Mouse (Mus musculus): ENCODE results near the gene St5.

The St5 gene

DNA sequence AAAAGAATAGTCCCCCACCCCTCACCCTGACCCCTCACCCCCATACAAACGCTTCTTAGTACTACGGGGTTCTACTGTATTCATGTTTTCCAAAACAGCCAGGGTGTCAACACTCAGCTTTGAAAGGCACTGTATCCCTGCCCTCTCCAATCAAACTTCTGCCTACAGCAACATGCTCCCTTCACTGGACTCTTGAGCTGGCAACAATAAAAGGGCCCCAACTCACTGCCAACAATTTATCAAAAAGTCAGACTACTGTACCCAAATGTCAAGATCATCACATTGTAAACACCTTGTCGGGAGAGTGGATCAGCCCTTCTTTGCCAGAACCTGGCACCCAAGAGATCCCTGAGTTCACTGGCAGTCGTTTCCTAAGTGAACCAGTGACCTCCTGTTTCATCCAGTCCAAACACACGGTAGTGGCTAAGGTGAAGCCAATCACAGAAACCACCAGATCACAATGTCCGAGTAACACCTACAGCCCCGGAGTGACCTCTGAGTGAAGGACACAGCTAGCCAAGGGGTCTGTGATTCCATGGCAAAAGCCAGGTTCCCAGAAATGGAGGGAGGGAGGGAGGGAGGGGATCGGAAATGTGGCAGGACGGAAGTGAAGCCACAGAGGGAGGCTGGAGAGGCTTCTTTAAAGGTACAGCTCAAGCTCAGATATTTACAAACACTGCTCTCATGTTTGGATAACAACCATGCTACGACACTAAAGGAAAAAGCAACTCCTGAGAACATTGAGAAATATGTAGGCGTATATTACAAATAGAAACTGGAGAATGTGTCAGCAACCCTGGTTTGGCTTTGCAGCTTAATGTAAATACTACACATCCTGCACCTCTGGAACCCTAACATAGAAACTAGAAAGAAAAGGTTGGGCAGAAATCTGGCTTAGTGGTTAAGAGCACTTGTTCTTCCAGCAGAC lies 136.3 kb downstream of the St5 start:
- CTCF ChIA-PET = no interaction called here

- CTCF ChIA-PET = no interaction called here
Measured at GRCm38 (mm10) chr7:109566327-109566726, 137.1 kb downstream of the St5 start.

GRCm38 (mm10) chr7:109563775-109564362 lies 139.5 kb downstream of the St5 start:
- CTCF ChIA-PET = no interaction called here

DNA sequence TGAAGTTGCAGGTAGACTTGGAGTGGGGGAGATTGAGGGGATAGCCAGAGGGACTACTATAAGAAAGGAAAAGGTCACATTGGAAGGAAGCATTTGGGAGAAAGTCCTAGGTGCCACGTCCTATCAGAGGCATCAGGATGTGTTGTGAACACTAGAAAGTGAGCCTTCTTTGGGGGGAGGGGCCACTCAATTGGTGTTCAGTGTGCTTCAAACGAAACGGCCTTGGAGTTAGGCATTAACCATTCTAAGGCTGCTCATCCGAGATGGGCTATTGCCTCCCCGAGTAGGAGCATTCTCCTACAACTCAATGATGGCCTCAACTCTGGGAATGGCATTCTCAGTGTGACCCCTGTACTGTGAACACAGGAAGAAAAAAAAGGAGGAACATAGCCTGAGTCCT lies 140.7 kb downstream of the St5 start:
- CTCF ChIA-PET = no interaction called here

GRCm38 (mm10) chr7:109562154-109562599 lies 141.2 kb downstream of the St5 start:
- CTCF ChIA-PET = no interaction called here

DNA sequence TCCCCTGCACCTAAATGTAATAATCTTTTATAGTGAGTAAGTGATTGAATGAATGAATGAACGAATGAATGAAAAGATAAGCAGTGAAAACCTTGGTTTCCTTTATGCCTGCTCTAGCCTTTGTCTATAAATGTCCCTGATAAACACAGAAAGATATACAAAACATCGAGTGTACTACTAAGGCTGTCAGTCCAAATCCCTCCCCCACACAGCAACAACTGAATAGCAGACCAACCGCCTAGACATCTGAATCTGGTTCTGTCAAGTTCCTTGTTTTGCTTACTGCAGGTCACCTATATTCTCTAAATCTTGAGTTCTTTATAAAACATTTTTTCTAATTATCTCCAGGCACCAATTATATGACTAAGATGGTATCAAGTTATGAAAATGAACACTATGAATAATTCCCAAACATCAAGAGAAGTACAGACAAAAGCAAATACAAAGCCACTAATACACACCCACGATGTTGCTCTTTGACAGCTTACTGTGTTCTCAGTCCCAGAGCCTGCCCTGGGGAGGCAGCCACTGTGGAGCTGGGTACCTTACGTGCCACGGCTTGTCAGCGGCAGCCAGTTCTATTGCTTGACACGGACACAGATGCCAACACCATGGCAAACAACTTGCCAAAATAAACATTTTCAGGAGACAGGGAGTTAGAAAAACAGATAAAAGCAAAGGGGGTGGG lies 141.8 kb downstream of the St5 start:
- CTCF ChIA-PET = no interaction called here

- CTCF ChIA-PET = no interaction called here
Measured at GRCm38 (mm10) chr7:109559536-109559935, 143.9 kb downstream of the St5 start.

GRCm38 (mm10) chr7:109546726-109547125 lies 156.7 kb downstream of the St5 start:
- CTCF ChIA-PET = no interaction called here

DNA sequence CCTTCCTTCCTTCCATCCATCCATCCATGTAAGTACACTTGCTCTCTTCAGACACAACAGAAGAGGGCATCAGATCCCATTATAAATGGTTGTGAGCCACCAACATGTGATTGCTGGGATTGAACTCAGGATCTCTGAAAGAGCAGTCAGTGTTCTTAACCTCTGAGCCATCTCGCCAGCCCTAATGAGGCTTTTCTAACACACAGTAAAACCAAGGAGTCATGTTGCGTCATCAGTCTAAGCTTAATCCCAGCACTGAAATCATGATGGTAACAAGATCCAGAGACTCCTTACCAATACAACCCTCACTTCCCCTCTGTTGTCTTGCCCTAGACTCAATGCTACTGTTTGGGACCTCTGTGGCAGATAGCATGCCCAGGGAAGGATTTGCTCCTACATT lies 157.2 kb downstream of the St5 start:
- CTCF ChIA-PET = no interaction called here

DNA sequence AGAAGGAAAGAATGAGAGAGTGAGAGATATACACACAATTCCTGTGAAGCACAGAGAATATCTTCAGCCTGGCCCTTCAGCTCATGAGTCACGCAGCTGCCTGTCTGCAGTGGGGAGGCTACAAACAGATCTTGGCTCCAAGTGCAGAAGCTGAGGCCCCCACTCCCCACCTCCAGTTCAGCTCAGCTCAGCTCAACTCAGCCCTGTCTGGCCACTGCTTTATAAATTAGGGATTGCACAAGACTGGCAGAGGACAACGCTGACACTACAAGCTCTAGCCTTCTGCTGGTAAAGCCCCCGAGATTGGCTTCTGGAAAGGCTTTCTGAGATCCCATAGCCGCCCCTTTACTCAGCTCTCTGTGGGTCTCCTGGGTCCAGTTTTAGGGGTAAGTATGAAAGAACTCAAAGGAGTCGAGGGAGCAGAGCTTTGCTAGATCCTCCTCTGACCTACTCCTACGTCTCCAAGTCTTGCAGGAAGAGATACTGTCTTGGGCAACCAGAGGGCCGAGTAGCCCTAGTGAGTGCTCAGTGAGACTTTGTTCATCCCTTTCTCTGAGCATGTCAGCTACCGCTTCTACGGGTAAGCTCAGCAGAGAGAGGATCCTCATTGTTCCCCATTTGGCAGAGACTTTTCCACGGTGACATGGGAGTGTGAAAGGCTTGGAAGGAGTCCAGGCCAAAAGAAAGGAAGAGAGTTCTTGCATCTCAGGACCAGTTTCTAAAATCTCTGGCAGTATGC lies 158.0 kb downstream of the St5 start:
- CTCF ChIA-PET = no interaction called here

- CTCF ChIA-PET = no interaction called here
Measured at GRCm38 (mm10) chr7:109544792-109545191, 158.6 kb downstream of the St5 start.

DNA sequence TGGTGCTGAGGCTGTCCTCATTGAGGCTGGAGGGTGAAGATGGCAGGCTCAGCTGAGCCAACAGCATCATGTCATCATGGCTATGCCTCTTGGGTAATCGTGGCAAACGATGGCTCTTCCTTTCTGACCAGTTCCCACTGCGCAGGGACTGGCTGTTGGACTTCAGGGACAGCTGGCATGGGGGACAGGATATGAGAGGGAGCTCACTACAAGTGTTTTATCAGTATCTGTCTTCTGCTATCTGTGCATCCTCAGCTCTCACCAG lies 161.1 kb downstream of the St5 start:
- CTCF ChIA-PET = no interaction called here

- CTCF ChIA-PET = no interaction called here
Measured at GRCm38 (mm10) chr7:109541609-109542363, 161.6 kb downstream of the St5 start.

- CTCF ChIA-PET = no interaction called here
Measured at GRCm38 (mm10) chr7:109540902-109541301, 162.5 kb downstream of the St5 start.

DNA sequence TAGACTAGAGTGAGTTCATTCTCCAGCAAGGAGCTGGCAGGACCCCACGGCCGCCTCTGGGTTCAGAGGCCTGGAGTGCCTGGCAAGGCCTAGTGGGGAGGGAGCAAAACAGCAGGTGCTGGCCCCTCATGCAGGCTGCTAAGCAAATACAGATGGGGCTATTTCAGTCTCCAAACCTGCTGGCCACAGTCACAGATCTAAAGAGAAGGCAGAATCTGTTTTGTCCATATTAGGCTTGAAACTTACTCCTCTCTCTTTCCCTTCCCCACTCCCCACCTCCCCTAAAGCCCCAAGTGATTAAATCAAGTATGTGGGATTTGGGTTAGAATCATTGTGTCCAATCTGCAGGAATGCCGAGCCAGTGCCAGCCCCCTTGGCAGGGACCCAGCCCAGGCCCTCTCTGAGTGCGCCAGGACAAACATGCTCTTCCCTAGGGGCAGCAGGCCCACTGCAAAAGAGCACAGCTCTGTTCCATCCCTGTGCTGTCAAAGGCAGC lies 166.9 kb downstream of the St5 start:
- CTCF ChIA-PET = no interaction called here

DNA sequence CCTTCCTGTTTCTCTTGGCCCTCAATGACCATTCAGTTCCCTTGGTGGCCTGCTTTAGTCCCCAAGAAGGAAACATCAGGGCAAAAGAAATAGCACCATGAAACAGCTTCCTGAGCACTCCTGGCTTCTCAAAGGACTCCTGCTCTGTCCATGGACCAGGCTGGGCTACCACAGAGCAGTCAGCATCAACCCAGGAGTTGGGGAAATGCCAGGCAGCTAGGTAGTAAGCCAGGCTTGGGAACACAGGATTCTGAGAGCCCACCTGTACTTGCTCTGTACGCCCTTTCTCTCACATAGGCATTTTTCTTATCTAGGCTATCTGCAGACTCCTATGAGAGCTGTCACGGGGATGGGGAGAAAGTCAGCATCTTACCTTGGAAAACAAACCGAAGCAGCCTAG lies 168.5 kb downstream of the St5 start:
- CTCF ChIA-PET = no interaction called here

GRCm38 (mm10) chr7:109533888-109534287 lies 169.5 kb downstream of the St5 start:
- CTCF ChIA-PET = interaction anchor here (0.7 kb wide), 1 partner anchor 199 kb away, joined by 5 read pairs; no protein-coding TSS in a partner anchor

DNA sequence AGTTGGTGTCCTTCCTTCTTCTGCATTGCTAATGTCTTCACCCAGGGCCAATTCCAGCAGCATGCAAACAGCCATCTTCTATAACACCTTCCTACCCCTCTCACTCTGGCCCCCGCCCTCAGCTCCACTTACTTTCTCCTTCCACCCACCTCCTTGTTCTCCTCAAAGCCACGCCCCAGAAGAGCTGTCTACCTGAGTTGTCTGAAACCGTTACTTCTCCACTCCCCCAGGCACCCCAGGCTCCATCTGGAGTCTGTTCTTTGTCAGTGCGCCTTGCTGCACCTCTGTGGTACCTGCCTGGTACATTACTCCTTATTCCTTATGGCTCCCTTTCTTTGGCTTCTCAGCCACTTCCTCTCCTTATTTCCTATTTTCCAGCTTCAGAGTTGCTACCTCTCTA lies 170.3 kb downstream of the St5 start:
- CTCF ChIA-PET = interaction anchor here (0.7 kb wide), 1 partner anchor 199 kb away, joined by 5 read pairs; no protein-coding TSS in a partner anchor

- CTCF ChIA-PET = no interaction called here
Measured at GRCm38 (mm10) chr7:109532691-109533090, 170.7 kb downstream of the St5 start.

DNA sequence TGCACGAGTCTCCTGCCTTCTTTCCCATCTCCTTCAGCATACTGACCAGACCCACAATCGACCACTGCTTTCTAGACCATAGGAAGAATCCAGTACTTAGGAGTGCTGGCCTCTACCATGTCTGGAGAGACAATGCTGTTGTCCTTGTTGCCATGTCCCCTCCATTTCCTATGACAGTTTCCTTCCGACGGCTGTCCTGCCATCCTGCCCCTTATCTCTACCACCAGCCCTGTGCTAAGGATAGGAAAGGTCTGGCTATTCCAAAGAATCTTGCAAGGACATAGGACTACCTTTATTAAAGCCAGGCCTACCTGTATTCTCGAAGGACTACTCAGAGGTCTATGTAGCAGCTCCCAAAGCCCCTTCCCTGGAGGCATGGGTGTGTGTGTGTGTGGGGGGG lies 171.9 kb downstream of the St5 start:
- CTCF ChIA-PET = no interaction called here

- CTCF ChIA-PET = no interaction called here
Measured at GRCm38 (mm10) chr7:109529741-109530140, 173.7 kb downstream of the St5 start.
